Mouse (Mus musculus) embryo, embryonic 9.5 days (tissue): ENCODE data around the gene Dtymk.

ENCODE experiments used
- DNase-seq: peaks from one replicate; pipeline ENCODE4 v3.0.0-alpha.2; 2017; ENCODE audit errors: extremely low spot score

The Dtymk gene

DNA sequence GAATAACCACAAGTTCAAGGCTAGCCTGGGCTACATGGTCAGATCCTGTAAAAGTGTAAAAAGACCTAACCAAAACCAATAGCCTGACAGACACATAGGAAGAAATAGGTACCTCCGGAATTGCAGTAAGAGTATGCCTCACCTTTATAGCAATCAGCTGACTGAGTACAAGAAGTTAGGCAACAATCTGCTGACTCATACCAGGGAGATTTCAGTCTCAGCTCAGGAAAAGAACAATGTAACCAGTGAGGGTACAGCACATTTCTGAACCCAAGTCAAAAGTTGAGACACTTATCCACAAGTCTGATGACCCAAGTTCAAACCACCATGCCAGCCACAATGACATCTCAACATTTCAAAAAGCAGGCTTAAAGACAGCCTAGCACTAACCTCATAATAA, 53.2 kb downstream of the Dtymk start:
- DNase-seq: no peak

DNA sequence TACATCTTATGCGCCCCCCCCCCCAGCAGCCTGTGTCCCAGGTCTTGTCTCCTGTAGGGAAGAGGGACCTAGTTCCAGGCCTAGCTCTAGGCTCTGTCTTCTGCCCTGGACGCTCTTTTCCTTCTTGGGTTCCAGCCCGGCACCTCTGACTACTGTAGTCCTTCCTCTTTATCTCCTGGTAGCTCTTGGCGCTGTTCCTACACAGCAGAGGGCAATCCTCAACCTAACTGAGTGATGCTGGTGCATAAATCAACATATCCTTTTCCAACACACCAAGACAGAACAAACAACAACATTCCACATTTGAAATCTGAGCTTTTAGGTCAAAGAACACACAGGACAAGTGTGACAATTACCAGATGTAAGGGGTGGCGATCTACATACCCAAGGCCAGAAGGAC, 55.6 kb downstream of the Dtymk start:
- no peak for DNase-seq

DNA sequence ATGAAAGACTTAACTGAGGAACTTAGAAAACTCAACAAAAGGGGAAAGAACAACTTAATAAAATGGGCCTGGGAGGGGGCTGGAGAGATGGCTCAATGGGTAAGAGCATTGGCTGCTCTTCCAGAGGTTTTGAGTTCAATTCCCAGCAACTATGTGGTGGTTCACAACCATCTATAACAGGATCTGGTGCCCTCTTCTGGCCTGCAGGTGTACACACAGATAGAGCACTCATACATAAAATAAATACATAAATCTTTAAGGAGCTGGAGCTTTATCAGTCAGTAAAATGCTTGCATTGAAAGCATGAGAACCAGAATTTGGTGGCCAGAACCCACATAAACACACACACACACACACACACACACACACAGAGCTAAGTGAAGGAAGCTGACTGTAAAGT, 58.8 kb downstream of the Dtymk start:
- no peak for DNase-seq
